Mouse (Mus musculus): ENCODE measurements around the gene Tmtc4. TPM values are rescaled to one million over a fixed set of nuclear protein-coding genes. Genes with fewer than 3 reads are reported as not detected.

The Tmtc4 gene
- polyA plus RNA-seq, 1 experiment from 2014 or later, result 6.2 TPM

- no peaks in the 10 kb centered on the region for H3K27me3 ChIP-seq (replicated peaks; ENCODE audit: insufficient read depth, low read length)
- no peak overlapping the region for H3K4me3 ChIP-seq (ENCODE audit: low read depth, low read length)
- TF ChIP-seq EP300 (IDR thresholded peaks at IDR 0.05), result no peak
- TF ChIP-seq CTCF (IDR thresholded peaks at IDR 0.05), result no peak
- H3K4me2 ChIP-seq (replicated peaks; ENCODE audit: low read depth, low read length), result no peak overlapping the region
- H3K9me3 ChIP-seq (ENCODE audit: low read length), result no peaks in the 10 kb centered on the region
- H3K36me3 ChIP-seq (ENCODE audit: insufficient read depth, low read length), result no peaks in the 10 kb centered on the region
- DNase-seq (ENCODE audit: low spot score) (no peak), ATAC-seq (no peak)
- H3K27ac ChIP-seq (ENCODE audit: low read length), result no peak overlapping the region
- H3K9ac ChIP-seq (replicated peaks; ENCODE audit: low read depth), result no peak overlapping the region
- no peaks in the 10 kb centered on the region for H3K4me1 ChIP-seq (ENCODE audit: insufficient read depth, low read depth, low read length)
- WGBS, result 37% methylated on average over 18 of the region's 18 CpGs
Observed at GRCm38 (mm10) chr14:123009108-123010018, 25.5 kb upstream of the Tmtc4 start.

DNA sequence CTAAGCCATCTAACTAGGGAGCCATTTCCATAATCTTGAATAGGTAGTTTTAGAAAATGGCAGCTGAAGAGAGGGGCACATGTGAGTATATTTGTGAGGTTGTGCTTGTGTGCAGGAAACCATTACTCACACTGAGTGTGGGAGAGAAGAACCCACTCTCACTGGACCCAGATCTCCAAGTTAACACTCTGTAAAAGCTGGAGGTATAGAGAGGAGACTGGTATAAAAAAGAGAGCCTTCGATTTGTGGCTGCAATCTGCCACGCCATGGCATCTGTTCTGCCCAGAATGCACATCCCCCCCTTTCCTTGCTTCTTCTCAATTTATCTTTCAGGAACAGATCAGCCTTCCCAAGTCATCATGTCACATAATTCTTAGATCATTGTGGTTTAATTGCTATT is 24.8 kb upstream of the Tmtc4 start:
- H3K4me3 ChIP-seq (ENCODE audit: low read depth, low read length), result no peak overlapping the region
- DNase-seq (ENCODE audit: low spot score), result no peak
- H3K9me3 ChIP-seq (ENCODE audit: low read length), result no peaks in the 10 kb centered on the region
- H3K27ac ChIP-seq (ENCODE audit: low read length), result no peak overlapping the region
- H3K27me3 ChIP-seq (replicated peaks; ENCODE audit: insufficient read depth, low read length), result no peaks in the 10 kb centered on the region
- no peak overlapping the region for H3K4me2 ChIP-seq (replicated peaks; ENCODE audit: low read depth, low read length)
- H3K4me1 ChIP-seq (ENCODE audit: insufficient read depth, low read depth, low read length), result no peaks in the 10 kb centered on the region
- H3K9ac ChIP-seq (replicated peaks; ENCODE audit: low read depth), result no peak overlapping the region
- no peak for ATAC-seq
- no peaks in the 10 kb centered on the region for H3K36me3 ChIP-seq (ENCODE audit: insufficient read depth, low read length)
- TF ChIP-seq CTCF (IDR thresholded peaks at IDR 0.05) (no peak), EP300 (IDR thresholded peaks at IDR 0.05) (no peak)
- 89% methylated on average over 2 of the region's 2 CpGs for WGBS

GRCm38 (mm10) chr14:123003715-123004114 is 19.9 kb upstream of the Tmtc4 start:
- no peaks in the 10 kb centered on the region for H3K36me3 ChIP-seq (ENCODE audit: insufficient read depth, low read length)
- H3K4me1 ChIP-seq (ENCODE audit: insufficient read depth, low read depth, low read length), result no peaks in the 10 kb centered on the region
- no peak overlapping the region for H3K4me3 ChIP-seq (ENCODE audit: low read depth, low read length)
- ATAC-seq (no peak), DNase-seq (ENCODE audit: low spot score) (no peak)
- WGBS, result 91% methylated on average over 1 of the region's 1 CpGs
- H3K9ac ChIP-seq (replicated peaks; ENCODE audit: low read depth), result no peak overlapping the region
- no peak overlapping the region for H3K4me2 ChIP-seq (replicated peaks; ENCODE audit: low read depth, low read length)
- H3K9me3 ChIP-seq (ENCODE audit: low read length), result no peaks in the 10 kb centered on the region
- no peaks in the 10 kb centered on the region for H3K27me3 ChIP-seq (replicated peaks; ENCODE audit: insufficient read depth, low read length)
- no peak for TF ChIP-seq EP300 (IDR thresholded peaks at IDR 0.05)
- TF ChIP-seq CTCF (IDR thresholded peaks at IDR 0.05), result no peak
- no peak overlapping the region for H3K27ac ChIP-seq (ENCODE audit: low read length)

DNA sequence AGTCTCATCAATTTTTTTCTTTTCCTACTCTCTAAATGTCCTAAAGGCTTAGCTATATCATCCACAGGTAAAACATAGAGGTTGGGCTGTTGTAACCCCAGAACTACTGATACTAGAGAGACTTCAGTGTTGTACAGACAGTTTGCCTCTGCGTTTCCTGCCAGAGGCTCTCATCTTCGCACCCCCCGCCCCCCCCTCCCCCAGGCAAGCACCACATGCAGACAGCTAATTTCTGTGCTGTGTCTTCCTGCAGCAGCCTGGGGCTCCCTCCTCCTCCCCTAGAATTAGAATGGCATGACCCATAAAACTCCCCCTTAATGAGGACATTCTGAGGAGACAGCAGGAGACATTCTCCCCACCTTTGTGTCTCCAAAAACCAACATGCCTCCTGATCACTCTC is 17.6 kb upstream of the Tmtc4 start:
- DNase-seq (ENCODE audit: low spot score) (no peak), ATAC-seq (no peak)
- 57% methylated on average over 3 of the region's 3 CpGs for WGBS
- H3K27me3 ChIP-seq (replicated peaks; ENCODE audit: insufficient read depth, low read length), result no peaks in the 10 kb centered on the region
- no peak overlapping the region for H3K4me2 ChIP-seq (replicated peaks; ENCODE audit: low read depth, low read length)
- no peak overlapping the region for H3K27ac ChIP-seq (ENCODE audit: low read length)
- H3K4me3 ChIP-seq (ENCODE audit: low read depth, low read length), result no peak overlapping the region
- H3K36me3 ChIP-seq (ENCODE audit: insufficient read depth, low read length), result no peaks in the 10 kb centered on the region
- H3K9me3 ChIP-seq (ENCODE audit: low read length), result no peaks in the 10 kb centered on the region
- H3K4me1 ChIP-seq (ENCODE audit: insufficient read depth, low read depth, low read length), result no peaks in the 10 kb centered on the region
- no peak overlapping the region for H3K9ac ChIP-seq (replicated peaks; ENCODE audit: low read depth)
- TF ChIP-seq EP300 (IDR thresholded peaks at IDR 0.05), result no peak
- no peak for TF ChIP-seq CTCF (IDR thresholded peaks at IDR 0.05)

GRCm38 (mm10) chr14:122997465-122997864 is 13.6 kb upstream of the Tmtc4 start:
- Histone ChIP-seq H3K4me2 (replicated peaks; ENCODE audit: low read depth, low read length) (no peak overlapping the region), H3K36me3 (ENCODE audit: insufficient read depth, low read length) (no peaks in the 10 kb centered on the region), H3K9me3 (ENCODE audit: low read length) (no peaks in the 10 kb centered on the region), H3K4me3 (ENCODE audit: low read depth, low read length) (no peak overlapping the region), H3K9ac (replicated peaks; ENCODE audit: low read depth) (no peak overlapping the region), H3K27ac (ENCODE audit: low read length) (no peak overlapping the region), H3K27me3 (replicated peaks; ENCODE audit: insufficient read depth, low read length) (0 out of 2 replicates have a peak, but pooled peaks cover 1% of the 10 kb centered on the region), H3K4me1 (ENCODE audit: insufficient read depth, low read depth, low read length) (no peaks in the 10 kb centered on the region)
- 91% methylated on average over 1 of the region's 1 CpGs for WGBS
- DNase-seq (ENCODE audit: low spot score) (no peak), ATAC-seq (no peak)
- TF ChIP-seq EP300 (IDR thresholded peaks at IDR 0.05), result no peak
- TF ChIP-seq CTCF (IDR thresholded peaks at IDR 0.05), result no peak

GRCm38 (mm10) chr14:122993935-122994334 is 10.1 kb upstream of the Tmtc4 start:
- Histone ChIP-seq H3K27me3 (replicated peaks; ENCODE audit: insufficient read depth, low read length) (peaks cover 3% of the 10 kb centered on the region; the same call in 1 of the 2 replicates), H3K4me1 (ENCODE audit: insufficient read depth, low read depth, low read length) (no peaks in the 10 kb centered on the region), H3K4me3 (ENCODE audit: low read depth, low read length) (no peak overlapping the region), H3K27ac (ENCODE audit: low read length) (no peak overlapping the region), H3K36me3 (ENCODE audit: insufficient read depth, low read length) (no peaks in the 10 kb centered on the region), H3K4me2 (replicated peaks; ENCODE audit: low read depth, low read length) (no peak overlapping the region), H3K9me3 (ENCODE audit: low read length) (no peaks in the 10 kb centered on the region), H3K9ac (replicated peaks; ENCODE audit: low read depth) (no peak overlapping the region)
- DNase-seq (ENCODE audit: low spot score), result no peak
- no peak for ATAC-seq
- WGBS, result 81% methylated on average over 2 of the region's 2 CpGs
- no peak for TF ChIP-seq EP300 (IDR thresholded peaks at IDR 0.05)
- no peak for TF ChIP-seq CTCF (IDR thresholded peaks at IDR 0.05)

Measured in lung, postnatal 0 days (tissue).